Mouse (Mus musculus) hindbrain, embryonic 14.5 days (tissue): ENCODE results near the gene Tcf15. TPM values are rescaled to one million over a fixed set of nuclear protein-coding genes. Genes with fewer than 3 reads are reported as not detected.
A peak's percentile ranks its signal among the peaks of the same experiment; 100 is the strongest.

Experiments
- ATAC-seq: fragments of 200-750 bp; cut with Nextera tagmentation; 2 replicates; pipeline ENCODE4 v1.8.0; 2017; ENCODE audit warnings: moderate number of reproducible peaks, mild to moderate bottlenecking, moderate TSS enrichment, moderate library complexity; ENCODE audit not compliant: low FRiP score
- DNase-seq: peaks from one replicate; pipeline ENCODE4 v3.0.0-alpha.2; 2015; ENCODE audit warnings: low spot score
- H3K27ac ChIP-seq: fragments of 300-500 bp; sonication (generic); 2 replicates; pipeline ENCODE4 v1.5.1; 2014; ENCODE audit warnings: mild to moderate bottlenecking, moderate library complexity
- H3K27me3 ChIP-seq: fragments of 300-500 bp; sonication (generic); 2 replicates; pipeline ENCODE4 v1.6.1; 2014; ENCODE audit warnings: mild to moderate bottlenecking, low read length, mixed read lengths; ENCODE audit not compliant: control insufficient read depth, insufficient read depth
- H3K36me3 ChIP-seq: fragments of 300-500 bp; sonication (generic); replicated peaks from 2 replicates; pipeline ENCODE4 v1.6.1; 2014; ENCODE audit not compliant: control insufficient read depth, insufficient read depth
- H3K4me1 ChIP-seq: fragments of 300-500 bp; sonication (generic); replicated peaks from 2 replicates; pipeline ENCODE4 v1.6.1; 2014; ENCODE audit warnings: antibody characterized with exemption, low read length, mixed read lengths; ENCODE audit not compliant: control insufficient read depth, insufficient read depth
- H3K4me2 ChIP-seq: fragments of 300-500 bp; sonication (generic); replicated peaks from 2 replicates; pipeline ENCODE4 v1.6.1; 2014; ENCODE audit warnings: mild to moderate bottlenecking, moderate library complexity
- H3K4me3 ChIP-seq: fragments of 300-500 bp; sonication (generic); replicated peaks from 2 replicates; pipeline ENCODE4 v1.5.1; 2014; ENCODE audit warnings: mild to moderate bottlenecking, low read length
- H3K9ac ChIP-seq: fragments of 300-500 bp; sonication (generic); 2 replicates; pipeline ENCODE4 v1.6.1; 2014
- H3K9me3 ChIP-seq: fragments of 300-500 bp; sonication (generic); 2 replicates; pipeline ENCODE4 v1.6.1; 2016; ENCODE audit warnings: low read length; ENCODE audit not compliant: control insufficient read depth
- WGBS: fragments of 180-500 bp; shearing (Covaris S2); extraction: QIAGEN DNeasy Blood & Tissue Kit; methylation state at CpG from one replicate; pipeline ENCODE4 v1.1.7; 2014; 5-methylcytosine and 5-hydroxymethylcytosine counted together
- polyA plus RNA-seq: library from polyadenylated mRNA; unstranded; fragments of >200 nt; fragmentation: Nextera tagmentation; extraction: Ambion mirVana; gene quantifications from 2 replicates; pipeline ENCODE4 v1.2.1, GENCODE M21; 2014

Tcf15 gene
- 1.6 and 2.3 TPM in 2 replicates for polyA plus RNA-seq

- Histone ChIP-seq H3K9ac (peak within 1 kb of the TSS; percentile 52), H3K27ac (no peak within 1 kb of the TSS), H3K4me3 (peak within 1 kb of the TSS; percentile 48), H3K4me1 (peaks cover 28% of the 10 kb centered on the region), H3K9me3 (no peaks in the 10 kb centered on the region), H3K36me3 (no peaks in the 10 kb centered on the region), H3K27me3 (peaks cover 36% of the 10 kb centered on the region), H3K4me2 (peak within 1 kb of the TSS; percentile 74)
- DNase-seq (no peak), ATAC-seq (peak; percentile 58; the same call in 1 of the 2 replicates)
- 1% methylated on average over 69 of the region's 118 CpGs for WGBS
Observed at GRCm38 (mm10) chr2:152143279-152144157, at the start of gene Tcf15. Gene Tcf15, plus strand, starts transcription at chr2:152143561.

GRCm38 (mm10) chr2:152094856-152095545 is 48.4 kb upstream of the Tcf15 start:
- 4% methylated on average over 29 of the region's 29 CpGs for WGBS
- Histone ChIP-seq H3K36me3 (peaks cover 27% of the 10 kb centered on the region), H3K27me3 (peaks cover 17% of the 10 kb centered on the region; the same call in 1 of the 2 replicates), H3K4me1 (peaks cover 19% of the 10 kb centered on the region), H3K4me2 (no peak overlapping the region; the same call in 1 of the 2 replicates), H3K9me3 (no peaks in the 10 kb centered on the region), H3K4me3 (no peak overlapping the region), H3K9ac (peak overlapping the region; percentile 22; the same call in 1 of the 2 replicates), H3K27ac (peak overlapping the region; percentile 69; the same call in 1 of the 2 replicates)
- DNase-seq (no peak), ATAC-seq (0 out of 2 replicates have a peak, but pooled peaks have one; percentile 1)

- H3K4me2 ChIP-seq, result no peak overlapping the region
- H3K4me1 ChIP-seq, result peaks cover 11% of the 10 kb centered on the region
- no peak overlapping the region for H3K9ac ChIP-seq
- WGBS, result 42% methylated on average over 2 of the region's 2 CpGs
- H3K27me3 ChIP-seq, result peaks cover 17% of the 10 kb centered on the region; the same call in 1 of the 2 replicates
- peak overlapping the region; percentile 51; the same call in 1 of the 2 replicates for H3K27ac ChIP-seq
- H3K9me3 ChIP-seq, result no peaks in the 10 kb centered on the region
- ATAC-seq, result no peak
- no peak for DNase-seq
- no peak overlapping the region for H3K4me3 ChIP-seq
- peaks cover 20% of the 10 kb centered on the region for H3K36me3 ChIP-seq
Observed at GRCm38 (mm10) chr2:152096922-152097321, 46.4 kb upstream of the Tcf15 start.

- Histone ChIP-seq H3K4me2 (no peak overlapping the region), H3K4me1 (peaks cover 15% of the 10 kb centered on the region), H3K27me3 (0 out of 2 replicates have a peak, but pooled peaks cover 13% of the 10 kb centered on the region), H3K4me3 (no peak overlapping the region), H3K36me3 (peaks cover 19% of the 10 kb centered on the region), H3K9ac (no peak overlapping the region), H3K27ac (no peak overlapping the region), H3K9me3 (no peaks in the 10 kb centered on the region)
- DNase-seq, result no peak
- ATAC-seq, result no peak
- 66% methylated on average over 11 of the region's 11 CpGs for WGBS
Observed at GRCm38 (mm10) chr2:152097916-152098315, 45.4 kb upstream of the Tcf15 start.

- Histone ChIP-seq H3K27ac (no peak overlapping the region), H3K4me2 (no peak overlapping the region), H3K4me1 (peaks cover 13% of the 10 kb centered on the region; the same call in 1 of the 2 replicates), H3K9me3 (no peaks in the 10 kb centered on the region), H3K36me3 (peaks cover 2% of the 10 kb centered on the region), H3K4me3 (no peak overlapping the region), H3K27me3 (0 out of 2 replicates have a peak, but pooled peaks cover under 1% of the 10 kb centered on the region), H3K9ac (no peak overlapping the region)
- 51% methylated on average over 3 of the region's 3 CpGs for WGBS
- ATAC-seq (no peak), DNase-seq (no peak)
Observed at GRCm38 (mm10) chr2:152099538-152099937, 43.8 kb upstream of the Tcf15 start.

GRCm38 (mm10) chr2:152101761-152102160 is 41.6 kb upstream of the Tcf15 start:
- ATAC-seq (no peak), DNase-seq (no peak)
- no peaks in the 10 kb centered on the region for H3K27me3 ChIP-seq
- WGBS, result 68% methylated on average over 13 of the region's 13 CpGs
- H3K9me3 ChIP-seq, result no peaks in the 10 kb centered on the region
- no peak overlapping the region for H3K9ac ChIP-seq
- H3K27ac ChIP-seq, result no peak overlapping the region
- no peaks in the 10 kb centered on the region for H3K36me3 ChIP-seq
- H3K4me2 ChIP-seq, result no peak overlapping the region
- H3K4me3 ChIP-seq, result no peak overlapping the region
- H3K4me1 ChIP-seq, result 0 out of 2 replicates have a peak, but pooled peaks cover 18% of the 10 kb centered on the region

GRCm38 (mm10) chr2:152102369-152102768 is 41.0 kb upstream of the Tcf15 start:
- no peak overlapping the region for H3K4me2 ChIP-seq
- H3K4me3 ChIP-seq, result no peak overlapping the region
- no peak for ATAC-seq
- H3K27ac ChIP-seq, result no peak overlapping the region
- WGBS, result 52% methylated on average over 6 of the region's 6 CpGs
- H3K27me3 ChIP-seq, result no peaks in the 10 kb centered on the region
- no peaks in the 10 kb centered on the region for H3K36me3 ChIP-seq
- H3K4me1 ChIP-seq, result 0 out of 2 replicates have a peak, but pooled peaks cover 18% of the 10 kb centered on the region
- no peaks in the 10 kb centered on the region for H3K9me3 ChIP-seq
- DNase-seq, result no peak
- H3K9ac ChIP-seq, result no peak overlapping the region

GRCm38 (mm10) chr2:152104711-152105317 is 38.5 kb upstream of the Tcf15 start:
- no peaks in the 10 kb centered on the region for H3K9me3 ChIP-seq
- 14% methylated on average over 17 of the region's 17 CpGs for WGBS
- H3K36me3 ChIP-seq, result no peaks in the 10 kb centered on the region
- peak overlapping the region; percentile 68 for H3K4me3 ChIP-seq
- DNase-seq, result no peak
- H3K4me2 ChIP-seq, result peak overlapping the region; percentile 61
- no peaks in the 10 kb centered on the region for H3K27me3 ChIP-seq
- ATAC-seq, result peak; percentile 49
- H3K27ac ChIP-seq, result no peak overlapping the region; the same call in 1 of the 2 replicates
- peak overlapping the region; percentile 89 for H3K9ac ChIP-seq
- 0 out of 2 replicates have a peak, but pooled peaks cover 18% of the 10 kb centered on the region for H3K4me1 ChIP-seq
